Mouse (Mus musculus): ENCODE measurements at regions not wholly inside any gene's neighbourhood (a gene's known extent, or its start where the extent isn't known, plus 50 kb on each side); places are given as distances from the start of the nearest gene placed in this dataset.

DNA sequence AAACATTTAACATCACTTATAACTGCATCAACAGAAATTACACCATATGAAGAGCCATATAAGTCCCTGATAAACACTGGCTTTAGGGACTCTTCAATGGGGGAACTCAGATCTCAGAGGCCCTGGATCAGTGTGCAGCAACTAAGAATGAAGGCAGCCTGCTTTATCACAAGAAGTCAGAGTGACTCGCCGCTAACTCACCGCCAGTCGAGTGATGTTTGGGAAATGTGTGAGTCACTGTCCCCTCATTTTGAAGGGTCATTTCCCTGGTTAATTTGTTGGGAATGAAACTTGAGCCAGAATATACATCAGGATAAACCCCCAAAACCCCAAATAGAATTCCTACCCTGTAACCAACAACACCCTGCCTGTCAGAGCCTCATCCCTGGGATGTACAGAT, 208.5 kb upstream of the Spdye4c start:
- no peak for TF ChIP-seq CTCF (IDR thresholded peaks at IDR 0.05; ENCODE audit: low read depth)
- no peak for TF ChIP-seq EP300 (IDR thresholded peaks at IDR 0.05; ENCODE audit: low read depth)
